Mouse (Mus musculus): ENCODE measurements around the gene Pcgf6.
A peak's percentile ranks its signal among the peaks of the same experiment; 100 is the strongest.
"Not testable (repeated sequence)": the region's sequence is repeated elsewhere in the genome, so short reads cannot be mapped to it uniquely, and the experiment has no call there.

Pcgf6 gene

DNA sequence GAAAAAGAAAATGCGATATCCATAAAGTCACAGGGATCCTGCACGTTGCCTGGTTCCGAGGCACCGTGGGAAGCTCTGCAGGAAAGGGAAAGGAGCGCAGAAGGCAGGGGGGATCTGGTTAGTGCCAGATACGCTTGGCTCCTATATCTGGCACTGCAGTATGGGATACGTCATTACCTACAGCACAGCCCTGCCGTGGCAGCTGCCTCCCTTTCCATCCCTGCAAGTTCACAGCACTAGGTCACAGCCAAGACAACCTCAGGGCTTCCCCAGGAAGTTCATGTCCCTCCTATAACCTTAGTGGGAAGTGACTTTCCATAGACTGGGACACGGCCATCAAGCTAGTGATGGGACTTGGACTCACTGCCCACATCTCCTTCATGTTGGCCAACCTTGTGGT is 54.6 kb downstream of the Pcgf6 start:
- DNase-seq: no peak

DNA sequence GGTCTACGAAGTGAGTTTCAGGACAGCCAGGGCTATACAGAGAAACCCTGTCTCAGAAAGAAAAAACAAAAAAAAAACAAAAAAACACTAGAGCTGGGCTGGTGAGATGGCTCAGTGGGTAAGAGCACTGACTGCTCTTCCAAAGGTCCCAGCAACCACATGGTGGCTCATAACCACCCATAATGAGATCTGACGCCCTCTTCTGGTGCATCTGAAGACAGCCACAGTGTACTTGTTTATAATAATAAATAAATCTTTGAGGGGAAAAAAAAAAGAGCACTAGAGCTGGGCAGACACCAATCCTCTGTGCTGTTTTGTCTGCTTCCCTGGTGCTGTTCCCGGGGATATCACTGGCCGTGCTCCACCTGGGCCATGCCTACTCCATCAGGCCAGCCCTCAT is 58.4 kb downstream of the Pcgf6 start:
- DNase-seq: not testable (repeated sequence)

- peak; percentile 76 to 81 for DNase-seq
Measured at GRCm38 (mm10) chr19:46991145-46991544, 59.6 kb downstream of the Pcgf6 start.

GRCm38 (mm10) chr19:46990625-46991024 is 60.1 kb downstream of the Pcgf6 start:
- not testable (repeated sequence) for DNase-seq

- no peak for DNase-seq
Measured at GRCm38 (mm10) chr19:46990153-46990518, 60.6 kb downstream of the Pcgf6 start.

GRCm38 (mm10) chr19:46989479-46990152 is 61.1 kb downstream of the Pcgf6 start:
- no peak for DNase-seq

GRCm38 (mm10) chr19:46988231-46989087 is 62.2 kb downstream of the Pcgf6 start:
- peak; percentile 41 to 60 for DNase-seq

DNA sequence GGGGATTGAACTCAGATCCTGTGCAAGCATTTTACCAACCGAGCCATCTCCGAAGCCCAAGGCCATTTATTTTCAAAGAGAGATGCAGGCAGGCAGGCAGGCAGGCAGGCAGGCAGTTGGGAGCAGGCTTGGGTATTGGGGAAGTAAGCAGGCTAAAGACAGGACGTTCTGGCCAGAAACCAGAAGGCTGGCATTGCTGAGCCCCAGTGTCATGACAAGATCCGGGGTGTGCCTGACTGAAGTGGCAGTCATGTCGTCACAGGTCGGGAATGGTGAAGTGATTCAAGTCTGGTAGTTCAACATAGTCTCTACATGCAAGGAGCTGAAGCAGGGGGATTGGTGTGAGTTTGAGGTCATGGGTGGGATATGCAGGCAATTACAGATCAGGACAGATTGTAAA is 63.1 kb downstream of the Pcgf6 start:
- no peak for DNase-seq

DNA sequence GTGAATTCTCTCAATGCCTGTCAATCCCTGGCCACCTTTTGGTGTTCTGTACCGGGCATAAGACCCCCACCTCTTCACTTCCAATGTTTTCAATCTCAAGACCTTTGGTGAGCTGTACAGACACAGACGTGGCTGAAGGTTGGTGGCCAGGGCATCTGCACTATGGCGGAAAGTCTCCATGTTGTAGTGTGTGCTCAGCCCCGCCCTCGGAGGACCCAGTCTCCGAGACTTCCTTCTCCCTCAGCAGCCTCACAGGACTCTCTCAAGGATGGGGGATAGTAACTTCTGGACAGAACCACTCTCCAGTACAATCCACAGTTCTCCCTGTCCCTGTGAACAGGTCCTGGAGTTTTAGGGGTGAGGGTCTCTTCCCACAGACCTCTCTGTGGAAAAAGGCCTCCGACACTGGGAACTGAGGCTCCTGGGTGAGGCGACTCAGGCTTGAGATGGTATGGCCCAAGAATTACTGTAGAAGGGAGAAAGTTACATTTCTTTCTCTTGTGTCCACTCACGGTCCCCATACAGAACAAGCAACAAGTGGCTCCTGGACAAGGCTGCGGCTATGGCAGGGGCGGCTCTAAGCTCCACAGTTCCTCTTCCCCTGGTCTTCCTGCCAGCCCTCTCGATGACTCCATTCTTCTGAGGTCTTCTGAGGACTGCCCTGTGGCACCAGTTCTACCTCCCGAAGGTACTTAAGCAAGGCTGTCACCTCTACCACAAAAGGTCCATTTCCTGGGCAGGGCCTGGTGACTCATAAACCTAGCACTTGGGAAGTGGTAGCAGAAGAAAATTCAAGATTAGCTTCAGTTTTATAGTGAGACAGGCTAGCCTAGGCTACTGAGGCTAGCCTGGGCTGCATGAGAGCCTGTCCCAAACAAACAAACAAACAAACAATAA is 65.7 kb downstream of the Pcgf6 start:
- no peak for DNase-seq

DNA sequence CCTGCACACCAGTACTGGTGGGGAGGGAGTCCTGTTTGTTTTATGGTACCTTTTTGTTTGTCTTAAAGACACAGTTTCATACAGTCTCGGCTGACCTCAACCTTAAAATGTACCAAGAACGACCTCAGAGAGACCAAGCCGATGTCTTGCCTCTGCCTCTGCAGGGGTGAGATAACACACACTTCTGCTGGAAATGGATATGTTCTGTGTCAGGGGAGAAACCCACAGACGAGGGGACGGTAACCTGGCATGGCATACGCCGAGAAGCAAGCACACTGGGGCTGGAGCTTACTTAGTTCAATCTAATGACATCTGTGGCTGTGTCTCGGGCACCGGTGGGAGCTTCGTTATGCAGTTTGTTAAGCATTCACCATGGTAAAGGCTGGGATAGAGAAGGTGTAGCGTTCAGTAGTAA is 66.7 kb downstream of the Pcgf6 start:
- no peak for DNase-seq
